Mouse (Mus musculus) layer of hippocampus, adult 11-12 months (tissue): Measurements from ENCODE around the gene Abcc4.
A peak's percentile ranks its signal among the peaks of the same experiment; 100 is the strongest.
"Not testable (repeated sequence)": the region's sequence is repeated elsewhere in the genome, so short reads cannot be mapped to it uniquely, and the experiment has no call there.

Experiments used
- DNase-seq: peaks from one replicate; pipeline ENCODE4 v3.0.0; 2022; ENCODE audit warnings: low spot score

Gene Abcc4

DNA sequence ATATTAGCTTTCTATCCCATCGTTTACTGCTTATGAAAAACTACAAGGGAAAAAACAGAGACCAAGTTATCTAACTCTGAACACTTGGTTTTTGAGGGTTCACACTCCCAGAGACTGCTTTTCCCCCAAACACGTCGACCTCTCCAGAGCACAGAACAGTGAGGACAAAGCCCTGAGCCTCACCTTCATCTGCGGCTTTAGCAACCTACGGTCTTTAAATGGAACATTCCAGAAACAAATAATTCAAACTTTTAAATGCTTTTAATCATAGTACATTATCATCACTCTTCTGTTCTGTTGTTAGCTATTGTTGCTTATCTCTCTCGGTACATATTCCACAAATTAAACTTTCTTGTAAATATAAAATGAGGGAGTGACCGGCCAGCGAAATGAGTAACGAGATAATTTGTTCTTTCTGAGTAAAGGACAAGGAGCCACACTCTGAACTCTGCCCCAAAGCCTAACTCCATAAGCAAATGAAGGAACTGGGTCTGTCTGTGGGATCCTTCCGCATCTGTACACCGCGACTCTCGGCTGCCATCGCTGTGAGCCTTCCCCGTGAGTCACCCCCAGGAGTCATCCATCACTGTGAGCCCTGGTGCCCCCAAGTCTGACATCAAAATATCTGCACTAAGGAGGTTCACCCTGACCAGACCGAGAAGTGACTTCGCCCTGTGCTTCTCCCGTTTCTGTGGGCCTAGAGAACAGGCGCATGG lies 126.8 kb downstream of the Abcc4 start:
- no peak for DNase-seq

- no peak for DNase-seq
Measured at GRCm38 (mm10) chr14:118577895-118578294, 128.1 kb downstream of the Abcc4 start.

- DNase-seq = no peak
Measured at GRCm38 (mm10) chr14:118572688-118573245, 133.3 kb downstream of the Abcc4 start.

- no peak for DNase-seq
Measured at GRCm38 (mm10) chr14:118569586-118569985, 136.4 kb downstream of the Abcc4 start.

DNA sequence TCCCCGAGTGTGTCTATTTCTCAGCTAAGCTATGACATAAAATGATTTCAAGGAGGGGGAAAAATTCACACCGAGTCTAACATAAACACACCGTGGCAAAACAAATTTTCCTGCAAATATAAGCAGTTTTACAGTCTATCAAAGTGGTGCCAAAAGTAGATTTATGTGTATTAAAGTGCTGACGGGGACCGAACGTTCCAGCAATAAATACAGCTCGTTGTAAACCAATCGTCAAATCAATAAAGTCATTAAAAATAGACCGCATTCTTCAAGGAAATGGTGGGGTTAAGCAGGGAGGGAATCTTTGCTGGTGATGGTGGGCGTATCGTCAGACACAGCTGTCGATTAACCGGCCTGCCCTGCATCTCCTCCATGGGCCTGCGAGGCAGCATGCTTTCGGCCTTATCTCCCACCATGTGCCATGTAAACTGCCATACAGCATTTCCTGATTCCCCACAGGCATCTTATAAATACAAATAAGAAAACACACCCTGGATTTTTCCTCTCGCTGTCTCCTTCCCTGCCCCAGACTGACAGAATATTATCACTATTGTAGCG lies 137.8 kb downstream of the Abcc4 start:
- no peak for DNase-seq

GRCm38 (mm10) chr14:118566809-118567208 lies 139.2 kb downstream of the Abcc4 start:
- no peak for DNase-seq

- DNase-seq = peak; percentile 49
Measured at GRCm38 (mm10) chr14:118566214-118566688, 139.8 kb downstream of the Abcc4 start.

DNA sequence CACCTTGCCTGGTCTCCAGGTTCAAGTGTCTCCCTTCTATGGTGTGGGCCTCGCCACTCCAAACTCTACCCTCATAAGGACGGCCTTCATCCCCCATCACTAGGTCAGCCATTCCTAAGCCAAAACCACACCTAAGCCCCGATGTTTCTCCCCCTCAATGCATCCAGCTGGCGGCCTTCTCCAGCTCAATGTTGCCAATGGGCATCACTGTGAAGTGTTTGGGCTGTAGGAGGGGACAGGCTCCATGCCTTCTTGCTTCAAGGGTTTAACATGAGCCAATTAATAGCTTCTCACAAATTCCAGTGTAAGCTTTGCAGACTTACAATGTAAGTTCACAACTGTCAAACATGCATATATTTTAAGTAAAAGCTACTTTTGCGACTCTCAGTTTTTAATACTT lies 140.3 kb downstream of the Abcc4 start:
- no peak for DNase-seq

- no peak for DNase-seq
Measured at GRCm38 (mm10) chr14:118563570-118563969, 142.4 kb downstream of the Abcc4 start.

DNA sequence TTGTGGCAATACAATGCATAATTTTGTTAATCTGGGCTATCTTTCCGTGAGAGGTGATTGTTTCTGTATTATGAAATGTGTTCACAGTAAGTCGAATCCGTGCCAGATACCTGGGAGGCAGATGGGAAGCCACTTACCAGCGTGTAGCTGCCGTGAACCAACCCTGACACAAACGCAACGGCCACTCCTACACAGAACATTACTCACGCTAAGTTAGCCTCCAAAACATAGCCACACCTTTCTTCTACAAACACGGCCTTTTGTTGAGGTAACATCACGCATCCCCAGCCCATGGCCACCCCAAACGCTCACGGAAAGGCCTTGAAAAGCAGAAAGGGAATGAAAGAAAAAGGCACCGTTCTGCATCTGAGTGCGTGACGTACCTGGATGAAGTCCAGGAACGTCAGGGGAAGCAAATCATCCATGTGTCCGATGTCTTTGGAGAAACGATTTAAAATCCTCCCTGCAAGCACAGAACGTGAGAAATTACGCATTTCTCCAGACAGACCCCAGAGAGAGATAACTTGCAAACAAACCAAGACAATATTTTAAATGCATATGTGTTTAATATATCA lies 153.0 kb downstream of the Abcc4 start:
- no peak for DNase-seq

DNA sequence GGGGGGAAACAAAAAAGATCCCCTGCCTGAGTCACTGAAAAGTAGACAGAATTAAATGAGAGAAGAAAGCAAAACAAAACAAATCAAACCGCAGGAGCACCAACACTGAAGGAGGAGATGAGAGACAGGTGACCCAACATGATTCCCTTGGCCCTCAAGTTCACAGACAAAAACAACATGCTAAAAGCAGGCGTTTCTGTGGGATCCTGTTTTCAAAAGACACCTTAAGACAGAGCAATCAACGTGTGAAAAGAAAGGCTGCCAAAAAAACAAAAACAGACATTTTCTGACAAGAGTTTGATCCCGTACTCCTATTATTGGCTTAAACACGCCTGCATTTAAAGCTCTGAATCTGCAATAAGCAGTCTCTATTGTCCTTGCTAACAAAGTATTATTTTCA lies 153.6 kb downstream of the Abcc4 start:
- no peak for DNase-seq

- no peak for DNase-seq
Measured at GRCm38 (mm10) chr14:118551725-118552285, 154.2 kb downstream of the Abcc4 start.

DNA sequence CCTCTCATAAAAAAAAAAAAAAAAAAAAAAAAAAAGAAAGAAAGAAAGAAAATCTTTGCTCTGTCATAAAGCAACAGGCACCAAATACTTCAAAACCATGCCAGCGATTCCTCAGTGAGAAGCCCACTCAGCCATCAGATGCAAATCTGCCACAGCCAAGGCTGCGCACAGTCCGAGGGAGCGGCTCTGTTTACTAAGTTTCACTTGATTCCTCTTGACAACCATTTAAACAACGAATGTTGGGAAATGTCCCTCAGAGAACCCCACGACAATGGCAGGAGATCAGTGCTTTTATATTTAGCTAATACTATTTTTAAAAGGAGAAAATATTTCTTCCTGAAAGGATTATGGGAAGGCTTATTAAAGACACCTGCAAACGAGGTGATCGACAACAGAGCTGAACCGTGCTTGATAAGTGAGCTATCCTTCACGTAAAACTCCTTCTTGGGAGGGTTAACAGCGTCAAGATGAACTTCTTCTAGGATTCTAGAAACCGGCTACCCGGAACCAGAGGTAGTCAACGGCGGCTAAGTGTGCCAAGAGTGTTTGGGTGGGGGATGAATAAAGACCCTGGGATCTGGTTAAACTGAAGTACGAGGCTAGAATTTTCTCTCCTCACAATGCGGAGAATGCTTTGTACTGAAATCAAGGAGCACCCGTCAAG lies 154.8 kb downstream of the Abcc4 start:
- no peak for DNase-seq

DNA sequence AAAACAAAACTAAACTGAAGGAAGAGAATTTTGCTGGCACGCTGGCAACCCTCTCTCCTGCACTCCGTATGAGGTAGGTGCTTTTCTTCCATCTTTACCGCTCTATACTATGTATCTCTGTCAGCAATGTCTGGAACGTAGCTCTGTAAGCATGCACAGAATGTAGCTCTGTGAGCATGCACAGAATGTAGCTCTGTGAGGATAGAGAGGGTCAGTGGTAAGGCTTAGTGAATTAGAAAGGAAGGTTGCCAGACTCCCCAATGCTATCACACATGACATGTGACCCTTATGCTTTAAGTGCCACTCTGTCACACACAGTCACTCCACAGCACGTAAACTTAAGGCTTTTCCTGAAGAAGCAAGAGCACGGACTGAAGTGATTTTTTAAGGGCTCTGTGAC lies 161.5 kb downstream of the Abcc4 start:
- DNase-seq = no peak

DNA sequence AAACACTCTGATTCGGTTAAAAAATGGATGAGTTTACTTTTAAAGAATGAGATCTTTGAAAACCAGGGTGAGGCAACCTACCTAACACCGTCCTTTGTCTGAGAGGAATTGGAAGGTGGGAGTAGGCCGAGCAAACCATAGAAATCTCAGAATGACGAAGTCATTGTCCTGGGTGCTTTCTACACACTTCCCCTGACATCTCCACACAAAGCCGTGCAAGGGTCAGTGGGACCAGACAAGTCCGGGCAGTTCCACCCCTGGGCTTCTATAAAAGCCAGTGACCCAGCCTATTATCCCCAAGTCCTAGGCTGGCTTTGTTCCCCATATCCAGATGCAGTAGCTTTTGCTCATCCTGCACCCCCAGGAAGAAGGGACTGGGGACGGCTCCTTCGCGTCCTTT lies 163.1 kb downstream of the Abcc4 start:
- no peak for DNase-seq

GRCm38 (mm10) chr14:118531539-118531938 lies 174.5 kb downstream of the Abcc4 start:
- no peak for DNase-seq

DNA sequence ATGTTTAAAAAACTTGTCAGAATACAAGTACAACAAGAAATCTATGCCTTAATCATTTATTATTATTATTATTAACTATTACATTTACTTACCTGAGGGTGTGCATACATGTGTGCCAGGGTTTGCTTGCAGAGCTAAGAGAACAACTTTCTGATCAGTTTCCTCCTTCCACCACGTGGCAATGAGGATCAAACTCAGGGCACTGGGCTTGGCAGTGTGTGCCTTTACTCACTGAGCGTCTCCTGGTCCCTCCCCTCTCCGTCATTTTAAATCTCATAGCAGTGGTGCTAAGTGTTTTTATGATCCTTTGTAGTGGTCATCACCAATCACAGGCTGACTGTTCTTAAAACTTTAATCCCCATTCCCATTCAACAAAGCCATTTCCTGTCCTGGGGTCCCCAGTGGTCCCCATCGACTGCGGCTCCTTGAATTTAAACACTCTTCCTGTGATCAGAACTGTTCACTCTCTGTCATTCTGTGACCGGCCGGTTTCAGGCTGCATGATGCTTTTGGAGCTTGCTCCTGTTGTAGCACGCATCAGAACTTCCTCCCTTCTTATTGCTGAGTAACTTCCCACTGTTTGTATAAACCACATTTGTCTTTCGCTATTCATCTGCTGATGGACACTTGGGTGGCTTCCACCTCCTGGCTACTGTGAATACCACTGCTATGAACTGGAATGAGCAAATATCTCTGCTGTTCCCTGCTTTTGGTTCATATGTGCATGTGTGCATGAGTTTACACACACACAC lies 191.6 kb downstream of the Abcc4 start:
- no peak for DNase-seq

GRCm38 (mm10) chr14:118511715-118512114 lies 194.3 kb downstream of the Abcc4 start:
- not testable (repeated sequence) for DNase-seq

- DNase-seq = no peak
Measured at GRCm38 (mm10) chr14:118510793-118511192, 195.2 kb downstream of the Abcc4 start.

DNA sequence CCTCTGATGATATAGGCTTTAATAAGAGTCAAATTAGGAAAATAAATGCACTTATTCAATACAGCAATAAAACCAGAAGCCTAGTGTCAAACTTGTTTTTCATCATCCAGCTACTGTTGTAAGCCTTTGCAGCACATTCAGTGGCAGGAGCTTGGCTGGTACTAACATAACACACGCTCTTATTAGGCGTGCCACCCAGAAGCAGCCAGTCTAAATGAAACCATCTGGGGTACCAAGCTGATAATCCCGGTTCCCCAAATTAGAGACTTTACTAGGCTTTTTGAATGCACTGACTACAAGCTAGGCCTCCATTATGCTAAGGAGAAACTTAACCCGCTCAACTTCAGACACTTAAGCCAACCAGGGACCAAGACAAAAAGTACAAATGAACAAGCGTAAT lies 195.8 kb downstream of the Abcc4 start:
- no peak for DNase-seq

DNA sequence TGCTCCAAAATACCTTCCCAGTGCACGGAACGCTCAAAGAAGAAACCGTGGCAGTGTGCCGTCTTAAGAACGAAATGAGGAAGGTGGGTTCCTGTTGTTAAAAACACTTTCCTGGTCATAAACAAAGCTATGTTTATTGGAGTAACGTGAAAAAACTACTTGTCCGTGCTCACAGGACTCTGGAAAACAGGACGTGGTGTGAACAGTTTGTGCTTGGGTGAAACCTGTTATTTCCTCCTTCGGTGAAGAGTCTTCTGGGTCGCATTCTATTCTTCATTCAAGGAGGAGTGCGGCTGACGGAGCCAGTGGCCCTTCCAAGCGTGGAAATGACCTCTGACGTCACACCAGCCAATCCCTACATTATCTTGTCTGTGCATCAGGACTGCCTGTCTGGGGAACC lies 198.2 kb downstream of the Abcc4 start:
- DNase-seq = no peak
